Mouse (Mus musculus) stomach, postnatal 0 days (tissue): ENCODE measurements around the gene Atp8a2.

ENCODE experiments used
- CTCF ChIP-seq: IDR thresholded peaks from 2 replicates; pipeline ENCODE4 v1.5.1; 2016; ENCODE audit warnings: antibody characterized with exemption, low read depth, mild to moderate bottlenecking, moderate library complexity
- EP300 ChIP-seq: optimal IDR thresholded peaks from 2 replicates; pipeline ENCODE3; 2016; ENCODE audit warnings: antibody characterized with exemption

GRCm38 (mm10) chr14:59677598-59678003 is 519.4 kb downstream of the Atp8a2 start:
- TF ChIP-seq CTCF (no peak), EP300 (no peak)
